ENCODE assay signal across 18 mouse cellular contexts in the genomic region with DNA sequence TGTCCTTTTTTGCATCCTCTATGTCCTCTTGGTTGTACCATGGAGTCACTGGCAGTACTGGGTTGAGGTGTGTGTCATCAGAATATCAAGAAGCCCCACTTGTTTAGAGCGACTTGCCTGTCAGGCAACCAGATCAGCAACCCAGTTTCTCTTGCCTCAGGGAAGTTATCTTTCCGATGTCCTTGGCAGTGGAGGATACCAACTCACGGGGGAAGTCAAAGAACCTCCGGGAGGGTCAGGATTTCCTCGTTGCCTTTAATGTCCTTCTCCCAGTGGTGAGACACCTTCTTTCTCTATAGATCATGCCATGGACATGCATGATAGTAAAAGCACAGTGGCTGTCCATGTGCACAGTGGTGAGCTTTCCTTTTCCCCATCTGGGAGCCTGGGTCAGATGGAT. TPM values are rescaled to one million over a fixed set of nuclear protein-coding genes. Genes with fewer than 3 reads are reported as not detected.
DNase-seq lines count a peak whose midpoint lies in the region; TF ChIP-seq lines count a peak whose summit lies in the region.
"Had no signal": no experiment of that assay in that cellular context is flagged by ENCODE, and none has a peak within 500 bp of the region (broad histone marks: within the 10 kb centered on the region; RNA-seq: fewer than 3 reads in every experiment).

No protein-coding gene starts in this region.

- no peak for TF ChIP-seq CTCF in testis, adult 2 months (IDR thresholded peaks at IDR 0.05; ENCODE audit: control insufficient read depth, insufficient read depth, insufficient replicate concordance, low read depth, low read length)

- H3K27ac ChIP-seq in testis, adult 2 months (ENCODE audit: control insufficient read depth, insufficient read depth, low read depth, low read length), result peak overlapping the region; percentile 37
- H3K27ac ChIP-seq: embryonic facial prominence, embryonic 10.5 days; embryonic facial prominence, embryonic 12.5 days; forebrain, embryonic 13.5 days; forebrain, embryonic 15.5 days had no signal

- no peaks in the 10 kb centered on the region for H3K4me1 ChIP-seq in testis, adult 2 months (ENCODE audit: control insufficient read depth, insufficient read depth, low read length)
- H3K4me1 ChIP-seq: embryonic facial prominence, embryonic 10.5 days; embryonic facial prominence, embryonic 12.5 days; forebrain, embryonic 13.5 days; forebrain, embryonic 15.5 days had no signal

- H3K36me3 ChIP-seq in testis, adult 2 months (ENCODE audit: control insufficient read depth, insufficient read depth, low read length), result no peaks in the 10 kb centered on the region
- H3K36me3 ChIP-seq: embryonic facial prominence, embryonic 10.5 days; embryonic facial prominence, embryonic 12.5 days; forebrain, embryonic 15.5 days had no signal

- intact Hi-C loops in left cerebral cortex, postnatal 4 days (cut with DNase I), result no loop called here

- no peaks in the 10 kb centered on the region for H3K27me3 ChIP-seq in testis, adult 2 months (ENCODE audit: control insufficient read depth, insufficient read depth, low read length)
- H3K27me3 ChIP-seq: embryonic facial prominence, embryonic 12.5 days; forebrain, embryonic 13.5 days; forebrain, embryonic 15.5 days had no signal

- DNase-seq in adrenal gland, adult 8-10 months, result peak; percentile 40
- no peak for DNase-seq in adrenal gland, postnatal 25 days
- DNase-seq in testis, postnatal 14 days (ENCODE audit: low spot score), result no peak
- peak; percentile 67 for DNase-seq in adrenal gland, postnatal 14 days
- DNase-seq in urinary bladder, adult 18-20 months (ENCODE audit: low spot score in 2 of 2), result no peak
- DNase-seq in left cerebral cortex, postnatal 4 days, result no peak
- DNase-seq: cerebellum, adult 11-12 months; cerebellum, adult 2 months; cerebellum, adult 9-10 months; cerebellum, postnatal 10 days; cerebellum, postnatal 25 days; forebrain, postnatal 0 days had no signal

- no peak for TF ChIP-seq POLR2A in testis, adult 2 months (IDR thresholded peaks at IDR 0.05; ENCODE audit: control insufficient read depth, low read depth, low read length)

- no peak overlapping the region for H3K4me3 ChIP-seq in testis, adult 2 months (ENCODE audit: control insufficient read depth, low read depth, low read length)
- H3K4me3 ChIP-seq: embryonic facial prominence, embryonic 10.5 days; embryonic facial prominence, embryonic 12.5 days; forebrain, embryonic 13.5 days; forebrain, embryonic 15.5 days had no signal

RNA-seq across cellular contexts. Expression of a gene that starts 9.1 kb away (rescaled TPM):
- 10 to 100 TPM; 28.1 to 44.4 (median 34.4) TPM for total RNA-seq in adrenal gland, adult 8-10 months (2022)
- total RNA-seq in adrenal gland, postnatal 25 days (2021), result 13.8 and 17.3 TPM in 2 replicates
- 0.64 and 0.89 TPM in 2 replicates for polyA plus RNA-seq in testis, adult 2 months (2012; rRNA removed)
- 9.2 and 17.6 TPM in 2 replicates for total RNA-seq in adrenal gland, postnatal 14 days (2021)
- under 1 TPM; 0.18 to 0.20 TPM for total RNA-seq in left cerebral cortex, postnatal 4 days (2021)

RNA-seq across cellular contexts. Expression of a gene that starts 10.2 kb away (rescaled TPM):
- 100 to 1,000 TPM in 2 of 4 experiments, 10 to 100 TPM in 2; 48.6 to 131 (median 88.7) TPM for total RNA-seq in adrenal gland, adult 8-10 months (2022)
- 24.5 and 28.5 TPM in 2 replicates for total RNA-seq in adrenal gland, postnatal 25 days (2021)
- 4.3 and 5.5 TPM in 2 replicates for polyA plus RNA-seq in testis, adult 2 months (2012; rRNA removed)
- total RNA-seq in adrenal gland, postnatal 14 days (2021), result 34.4 and 39.6 TPM in 2 replicates
- under 1 TPM; 0.38 to 0.62 TPM for total RNA-seq in left cerebral cortex, postnatal 4 days (2021)
- polyA plus RNA-seq: embryonic facial prominence, embryonic 10.5 days had no signal

RNA-seq across cellular contexts. Expression of a gene that starts 37.4 kb away (rescaled TPM):
- total RNA-seq in adrenal gland, adult 8-10 months (2022), result 10 to 100 TPM; 55.0 to 89.1 (median 73.7) TPM
- 64.4 and 98.3 TPM in 2 replicates for total RNA-seq in adrenal gland, postnatal 25 days (2021)
- polyA plus RNA-seq in testis, adult 2 months (2012; rRNA removed), result 4.4 and 4.7 TPM in 2 replicates
- total RNA-seq in adrenal gland, postnatal 14 days (2021), result 87.3 and 118 TPM in 2 replicates
- total RNA-seq in left cerebral cortex, postnatal 4 days (2021), result 100 to 1,000 TPM; 173 to 211 TPM

RNA-seq across cellular contexts. Expression of a gene that starts 40.1 kb away (rescaled TPM):
- total RNA-seq in adrenal gland, adult 8-10 months (2022), result 100 to 1,000 TPM in 1 of 4 experiments, 10 to 100 TPM in 3; 46.9 to 107 (median 72.7) TPM
- total RNA-seq in adrenal gland, postnatal 25 days (2021), result 36.5 and 38.0 TPM in 2 replicates
- polyA plus RNA-seq in testis, adult 2 months (2012; rRNA removed), result 9.4 and 10.5 TPM in 2 replicates
- 51.8 and 66.5 TPM in 2 replicates for total RNA-seq in adrenal gland, postnatal 14 days (2021)
- 1 to 10 TPM in 1 of 2 experiments, under 1 TPM in 1; 0.28 to 1.1 TPM for total RNA-seq in left cerebral cortex, postnatal 4 days (2021)
- polyA plus RNA-seq: forebrain, embryonic 11.5 days had no signal

Comparison
In these comparisons a context has a peak if more than half of its experiments do, and no peak if none do; other contexts are left out.
1. DNase-seq: peak in adrenal gland, adult 8-10 months (single experiment) and adrenal gland, postnatal 14 days (single experiment); none in adrenal gland, postnatal 25 days (single experiment), testis, postnatal 14 days (single experiment), urinary bladder, adult 18-20 months (0 of 2) and left cerebral cortex, postnatal 4 days (single experiment).
2. RNA of a gene that starts 10.2 kb away (total RNA-seq): 48.6 to 131 TPM in adrenal gland, adult 8-10 months, 34.4 to 39.6 TPM in adrenal gland, postnatal 14 days and 24.5 to 28.5 TPM in adrenal gland, postnatal 25 days; 0.38 to 0.62 TPM in left cerebral cortex, postnatal 4 days; every median in the first group is over 10 times any median in the second.